Mouse (Mus musculus) heart, postnatal 0 days (tissue): Measurements from ENCODE around the gene Rgs7. TPM values are rescaled to one million over a fixed set of nuclear protein-coding genes. Genes with fewer than 3 reads are reported as not detected.

Experiments used
- ATAC-seq: fragments of 200-750 bp; cut with Nextera tagmentation; 2 replicates; pipeline ENCODE4 v1.8.0; 2017; ENCODE audit warnings: low read depth, moderate number of reproducible peaks, moderate library complexity; ENCODE audit not compliant: insufficient read depth
- DNase-seq: peaks from one replicate; pipeline ENCODE4 v3.0.0-alpha.2; 2016; ENCODE audit warnings: low spot score
- H3K27ac ChIP-seq: fragments of 300-500 bp; sonication (generic); 2 replicates; pipeline ENCODE4 v1.5.1; 2014; ENCODE audit warnings: low read depth, mild to moderate bottlenecking
- H3K27me3 ChIP-seq: fragments of 300-500 bp; sonication (generic); 2 replicates; pipeline ENCODE4 v1.6.1; 2014; ENCODE audit warnings: low read length, mixed read lengths; ENCODE audit not compliant: control insufficient read depth, insufficient read depth
- H3K36me3 ChIP-seq: fragments of 300-500 bp; sonication (generic); replicated peaks from 2 replicates; pipeline ENCODE4 v1.6.1; 2014; ENCODE audit warnings: low read length, mixed read lengths; ENCODE audit not compliant: control insufficient read depth, insufficient read depth
- H3K4me1 ChIP-seq: fragments of 300-500 bp; sonication (generic); 2 replicates; pipeline ENCODE4 v1.6.1; 2014; ENCODE audit warnings: antibody characterized with exemption; ENCODE audit not compliant: control insufficient read depth, insufficient read depth
- H3K4me2 ChIP-seq: fragments of 300-500 bp; sonication (generic); 2 replicates; pipeline ENCODE4 v1.6.1; 2014; ENCODE audit warnings: low read depth, mild to moderate bottlenecking, low read length, moderate library complexity
- H3K4me3 ChIP-seq: fragments of 300-500 bp; sonication (generic); 2 replicates; pipeline ENCODE4 v1.5.1; 2014; ENCODE audit warnings: low read depth, low read length
- H3K9ac ChIP-seq: fragments of 300-500 bp; sonication (generic); replicated peaks from 2 replicates; pipeline ENCODE4 v1.6.1; 2014; ENCODE audit warnings: low read depth, low read length, mixed read lengths
- H3K9me3 ChIP-seq: fragments of 300-500 bp; sonication (generic); replicated peaks from 2 replicates; pipeline ENCODE4 v1.6.1; 2016; ENCODE audit warnings: low read length; ENCODE audit not compliant: control insufficient read depth
- CTCF ChIP-seq: IDR thresholded peaks from 2 replicates; pipeline ENCODE4 v1.5.1; 2016; ENCODE audit warnings: antibody characterized with exemption, control low read depth, low read depth
- EP300 ChIP-seq: IDR thresholded peaks from 2 replicates; pipeline ENCODE4 v1.6.1; 2016; ENCODE audit warnings: antibody characterized with exemption, low read depth
- WGBS: fragments of 180-500 bp; shearing (Covaris S2); extraction: QIAGEN DNeasy Blood & Tissue Kit; methylation state at CpG from one replicate; pipeline ENCODE4 v1.1.7; 2014; 5-methylcytosine and 5-hydroxymethylcytosine counted together
- polyA plus RNA-seq: library from polyadenylated mRNA; unstranded; fragments of >200 nt; fragmentation: Nextera tagmentation; extraction: Ambion mirVana; gene quantifications from 2 replicates; pipeline ENCODE4 v1.2.1, GENCODE M21; 2015
- total RNA-seq: library from RNA; depleted of rRNA; stranded (reverse); fragments of >200 nt; gene quantifications from 2 replicates; pipeline ENCODE4 v1.2.3, GENCODE M21; 2014; ENCODE audit warnings: low replicate concordance

Gene Rgs7
- total and polyA plus RNA-seq, 2 experiments from 2014 or later, result 0.34 to 0.55 TPM

DNA sequence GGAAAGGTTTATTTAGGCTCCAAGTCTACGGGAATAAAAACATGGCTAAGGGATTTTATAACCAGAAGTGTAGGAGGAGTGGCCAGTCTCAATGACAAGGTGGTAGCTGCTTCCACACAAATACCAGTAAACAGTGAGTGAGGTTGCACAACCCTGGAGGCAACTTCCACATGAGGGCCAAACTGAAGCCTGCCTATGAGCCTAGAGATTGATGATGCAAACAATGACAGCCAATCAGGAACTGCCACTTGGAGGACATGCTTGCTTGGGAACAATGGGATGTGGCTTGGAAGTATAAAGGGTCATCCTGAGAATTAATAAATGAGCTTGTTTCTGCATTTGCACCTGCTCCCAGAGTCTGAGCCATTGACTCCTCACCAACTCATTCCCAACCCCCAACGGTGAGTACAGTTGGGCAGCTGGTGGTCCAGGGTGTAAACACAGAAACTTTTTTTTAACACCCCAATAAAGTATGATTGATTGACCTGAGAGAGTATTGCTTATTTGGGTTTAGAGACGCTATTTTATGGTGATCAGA is 162.3 kb downstream of the Rgs7 start:
- DNase-seq, result no peak
- TF ChIP-seq EP300 (no peak), CTCF (no peak)
- 86% methylated on average over 3 of the region's 3 CpGs for WGBS
- Histone ChIP-seq H3K4me2 (no peak overlapping the region), H3K4me1 (no peaks in the 10 kb centered on the region), H3K4me3 (no peak overlapping the region), H3K27me3 (no peaks in the 10 kb centered on the region), H3K36me3 (no peaks in the 10 kb centered on the region), H3K9ac (no peak overlapping the region), H3K27ac (no peak overlapping the region), H3K9me3 (no peaks in the 10 kb centered on the region)
- no peak for ATAC-seq

DNA sequence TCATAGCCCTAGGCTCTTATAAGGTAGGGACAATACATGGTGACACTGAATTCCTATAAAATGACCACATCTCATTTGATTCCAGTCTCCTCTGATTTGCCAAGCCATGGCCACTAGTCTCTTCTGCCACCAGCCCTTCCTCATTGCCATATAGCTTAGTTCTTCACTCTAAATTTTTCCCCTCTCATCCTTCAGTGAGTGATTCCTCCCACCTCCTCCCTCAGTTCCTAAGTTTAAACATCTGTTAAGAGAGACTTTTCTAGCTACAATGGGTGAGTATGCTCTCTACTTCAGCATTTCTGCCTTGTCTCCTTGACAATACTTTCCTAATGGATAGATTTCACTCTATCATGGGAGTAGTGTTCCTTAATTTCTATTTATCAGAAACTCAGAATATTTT is 169.5 kb downstream of the Rgs7 start:
- Histone ChIP-seq H3K4me1 (no peaks in the 10 kb centered on the region), H3K9me3 (no peaks in the 10 kb centered on the region), H3K4me2 (no peak overlapping the region), H3K27ac (no peak overlapping the region), H3K36me3 (no peaks in the 10 kb centered on the region), H3K4me3 (no peak overlapping the region), H3K9ac (no peak overlapping the region), H3K27me3 (no peaks in the 10 kb centered on the region)
- DNase-seq (no peak), ATAC-seq (no peak)
- TF ChIP-seq EP300 (no peak), CTCF (no peak)

DNA sequence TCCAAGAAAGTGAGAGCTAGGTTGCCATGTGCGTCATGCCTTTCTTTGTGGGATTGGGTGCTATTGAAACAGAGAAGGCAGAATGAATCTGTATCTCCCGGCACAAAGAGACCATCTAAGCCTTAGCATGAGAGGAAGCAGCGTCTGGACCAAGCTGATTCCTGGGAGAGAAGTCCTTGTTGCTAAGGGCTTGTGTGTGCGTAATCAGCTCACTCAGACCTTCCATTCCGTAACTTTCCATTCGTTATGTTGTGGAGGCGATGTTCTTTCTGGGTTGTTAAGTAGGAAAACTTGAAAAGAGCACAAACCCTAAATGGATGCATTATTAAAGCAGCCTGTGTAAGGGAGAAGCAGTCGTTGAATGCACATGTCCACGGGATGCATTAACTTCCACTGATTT is 173.1 kb downstream of the Rgs7 start:
- Histone ChIP-seq H3K9ac (no peak overlapping the region), H3K36me3 (no peaks in the 10 kb centered on the region), H3K4me3 (no peak overlapping the region), H3K4me1 (no peaks in the 10 kb centered on the region), H3K27ac (no peak overlapping the region), H3K9me3 (no peaks in the 10 kb centered on the region), H3K27me3 (no peaks in the 10 kb centered on the region), H3K4me2 (no peak overlapping the region)
- TF ChIP-seq CTCF (no peak), EP300 (no peak)
- 85% methylated on average over 9 of the region's 9 CpGs for WGBS
- ATAC-seq, result no peak
- DNase-seq, result no peak

DNA sequence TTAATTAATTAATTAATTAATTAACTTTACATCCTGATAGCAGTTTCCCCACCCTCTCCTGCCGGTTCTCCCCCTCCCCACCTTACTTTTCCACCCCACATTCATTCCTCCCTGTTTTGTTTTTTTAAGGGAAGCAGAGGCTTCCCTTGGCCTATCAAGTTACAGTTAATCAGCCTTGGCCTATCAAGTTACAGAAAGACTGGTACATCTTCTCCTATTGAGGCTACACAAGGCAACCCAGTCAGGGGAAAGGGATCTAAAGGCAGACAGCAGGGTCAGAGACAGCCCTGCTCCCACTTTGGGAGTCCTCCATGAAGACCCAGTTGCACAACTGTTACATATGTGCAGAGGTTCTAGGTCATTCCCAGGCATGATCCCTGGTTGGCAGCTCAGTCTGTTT is 175.0 kb downstream of the Rgs7 start:
- no peak overlapping the region for H3K4me2 ChIP-seq
- DNase-seq, result no peak
- no peaks in the 10 kb centered on the region for H3K27me3 ChIP-seq
- no peak overlapping the region for H3K9ac ChIP-seq
- TF ChIP-seq CTCF (no peak), EP300 (no peak)
- WGBS, result 8% methylated on average over 1 of the region's 1 CpGs
- H3K9me3 ChIP-seq, result no peaks in the 10 kb centered on the region
- H3K27ac ChIP-seq, result no peak overlapping the region
- no peak overlapping the region for H3K4me3 ChIP-seq
- H3K4me1 ChIP-seq, result no peaks in the 10 kb centered on the region
- H3K36me3 ChIP-seq, result no peaks in the 10 kb centered on the region
- ATAC-seq, result no peak

DNA sequence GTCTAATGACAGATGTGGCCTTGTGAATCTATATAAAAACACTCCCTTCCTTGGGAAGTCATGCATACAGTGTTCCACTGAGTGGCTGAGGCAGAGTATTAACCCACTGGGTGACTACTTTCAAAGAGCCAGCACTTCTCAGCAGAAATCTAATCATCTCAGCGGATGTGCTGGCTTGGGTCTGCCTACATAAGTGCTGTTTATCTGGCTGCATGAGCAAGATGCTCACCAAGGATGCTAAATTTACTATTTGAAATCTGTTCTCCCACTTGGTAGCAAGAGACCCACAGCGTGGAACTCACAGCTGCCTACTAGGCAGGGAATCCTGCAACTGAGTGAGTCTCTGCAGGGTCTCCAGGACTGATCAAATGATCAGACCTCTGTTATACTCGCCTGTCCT is 184.7 kb downstream of the Rgs7 start:
- DNase-seq (no peak), ATAC-seq (no peak)
- no peaks in the 10 kb centered on the region for H3K9me3 ChIP-seq
- no peaks in the 10 kb centered on the region for H3K36me3 ChIP-seq
- H3K4me1 ChIP-seq, result no peaks in the 10 kb centered on the region; the same call in 1 of the 2 replicates
- no peak overlapping the region for H3K4me3 ChIP-seq
- 54% methylated on average over 3 of the region's 3 CpGs for WGBS
- TF ChIP-seq EP300, result no peak
- TF ChIP-seq CTCF, result no peak
- H3K9ac ChIP-seq, result no peak overlapping the region
- H3K27me3 ChIP-seq, result no peaks in the 10 kb centered on the region
- no peak overlapping the region for H3K27ac ChIP-seq
- no peak overlapping the region for H3K4me2 ChIP-seq

DNA sequence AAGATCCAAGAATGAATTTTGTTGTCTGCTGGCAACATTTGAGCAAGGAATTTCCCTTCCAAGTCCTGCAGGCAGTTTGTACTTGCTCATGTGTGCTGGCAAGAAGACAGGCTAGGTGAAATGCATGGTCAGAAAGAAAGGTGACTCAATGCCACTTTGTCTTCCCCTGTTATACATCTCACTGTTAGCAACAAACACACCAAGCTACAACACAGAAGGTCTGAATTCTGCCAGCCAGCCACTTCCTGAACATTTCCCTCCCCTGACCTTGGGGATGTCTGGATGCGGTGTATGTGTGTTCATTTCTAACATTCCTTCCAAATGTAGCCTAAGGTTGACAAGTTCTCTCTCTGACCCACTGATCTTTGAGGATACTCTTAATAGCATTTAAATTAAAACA is 191.4 kb downstream of the Rgs7 start:
- H3K27me3 ChIP-seq, result no peaks in the 10 kb centered on the region
- H3K4me3 ChIP-seq, result no peak overlapping the region
- no peaks in the 10 kb centered on the region; the same call in 1 of the 2 replicates for H3K4me1 ChIP-seq
- ATAC-seq, result no peak
- no peak overlapping the region for H3K9ac ChIP-seq
- H3K9me3 ChIP-seq, result no peaks in the 10 kb centered on the region
- WGBS, result 40% methylated on average over 1 of the region's 1 CpGs
- no peak for DNase-seq
- H3K27ac ChIP-seq, result no peak overlapping the region
- H3K4me2 ChIP-seq, result no peak overlapping the region
- H3K36me3 ChIP-seq, result no peaks in the 10 kb centered on the region
- TF ChIP-seq CTCF (no peak), EP300 (no peak)
